Mouse (Mus musculus) megakaryocyte-erythroid progenitor cell, adult 5-6 weeks (primary cell): ENCODE data around the gene Miox. TPM values are rescaled to one million over a fixed set of nuclear protein-coding genes. Genes with fewer than 3 reads are reported as not detected.

Experiments
- ATAC-seq: replicated peaks from 2 replicates; pipeline ENCODE4 v1.8.0; 2016; ENCODE audit warnings: mild to moderate bottlenecking, inconsistent platforms; ENCODE audit not compliant: severe bottlenecking, poor library complexity, low FRiP score, low TSS enrichment
- total RNA-seq, 2 experiments: library from RNA; stranded (forward) in 1 of 2; stranded (reverse) in 1 of 2; fragments of 200-1000, 215-1000 nt in 1 of 2; fragments of >200 nt in 1 of 2; fragmentation: Nextera tagmentation in 1 of 2; gene quantifications; 2 replicates each; pipeline ENCODE4 v1.2.3; 2014 to 2017

The Miox gene
- total RNA-seq, 2 experiments from 2014 or later = not detected

DNA sequence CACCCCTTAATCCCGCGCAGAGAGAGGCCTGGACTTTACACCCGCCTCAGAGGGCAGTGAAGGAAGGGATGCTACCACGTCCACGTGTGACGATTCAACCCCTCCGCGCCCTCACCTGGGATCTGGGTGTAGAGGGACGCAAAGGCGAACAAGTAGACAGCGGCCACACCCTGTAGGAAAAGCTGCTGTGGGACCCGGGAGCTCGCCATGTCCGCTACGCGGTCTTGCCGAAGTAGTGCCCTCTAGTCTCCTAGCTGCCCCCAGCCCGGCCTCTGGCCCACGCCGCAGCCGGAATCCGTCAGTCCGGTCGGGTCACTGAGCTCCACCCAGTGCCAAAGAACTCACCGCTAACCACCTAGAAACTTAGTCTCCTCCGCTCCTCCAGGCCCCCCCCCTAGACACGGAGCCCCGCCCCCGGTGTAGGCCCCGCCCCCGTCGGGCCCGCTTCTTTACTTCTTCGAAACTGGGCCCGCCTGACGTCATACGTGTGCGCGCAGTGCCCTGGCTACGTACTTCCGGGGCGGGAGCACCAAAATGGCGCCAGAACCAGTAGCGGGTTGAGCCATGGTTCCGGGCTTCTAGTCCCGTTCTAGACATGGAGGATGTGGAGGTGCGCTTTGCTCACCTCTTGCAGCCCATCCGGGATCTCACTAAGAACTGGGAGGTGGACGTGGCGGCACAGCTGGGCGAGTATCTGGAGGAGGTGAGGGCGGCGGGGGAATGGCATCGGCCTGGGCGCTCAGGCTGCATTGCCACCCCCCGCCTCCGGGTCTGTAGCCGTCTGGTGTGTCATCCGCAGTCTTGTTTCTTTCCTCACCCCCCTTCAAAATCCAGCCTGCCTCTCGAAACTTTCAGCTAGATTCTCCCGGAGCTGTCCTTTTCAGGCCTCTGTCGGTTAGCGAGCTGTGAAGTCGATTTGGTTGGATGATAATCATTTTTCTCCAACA, 21.3 kb downstream of the Miox start, which contains the start of the genes Lmf2 and Ncaph2:
Gene Lmf2, minus strand, starts transcription at position 419 of the 947 bp plus-strand sequence.
Gene Ncaph2, plus strand, starts transcription at position 479 of the 947 bp plus-strand sequence.
- peak; percentile 74 for ATAC-seq

DNA sequence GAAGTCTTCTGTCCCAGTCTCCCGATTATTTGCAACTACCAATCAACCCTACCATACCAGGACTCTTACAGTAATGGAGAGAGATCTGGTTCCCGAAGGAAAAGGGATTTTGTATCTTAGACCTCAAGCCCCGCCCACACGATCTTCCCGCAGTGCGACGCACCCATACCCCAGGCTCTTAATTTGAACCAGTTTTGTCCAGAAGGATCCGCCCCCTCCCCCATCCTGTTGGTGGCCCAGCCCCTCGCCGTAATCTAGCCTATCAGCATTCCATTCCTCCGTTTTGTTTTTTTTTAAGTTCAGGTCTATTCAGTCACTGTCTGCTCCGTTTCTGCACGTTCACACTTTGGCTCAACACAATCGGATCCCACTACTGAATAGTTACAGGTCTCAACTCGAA, 22.2 kb downstream of the Miox start:
- peak; percentile 56 for ATAC-seq

DNA sequence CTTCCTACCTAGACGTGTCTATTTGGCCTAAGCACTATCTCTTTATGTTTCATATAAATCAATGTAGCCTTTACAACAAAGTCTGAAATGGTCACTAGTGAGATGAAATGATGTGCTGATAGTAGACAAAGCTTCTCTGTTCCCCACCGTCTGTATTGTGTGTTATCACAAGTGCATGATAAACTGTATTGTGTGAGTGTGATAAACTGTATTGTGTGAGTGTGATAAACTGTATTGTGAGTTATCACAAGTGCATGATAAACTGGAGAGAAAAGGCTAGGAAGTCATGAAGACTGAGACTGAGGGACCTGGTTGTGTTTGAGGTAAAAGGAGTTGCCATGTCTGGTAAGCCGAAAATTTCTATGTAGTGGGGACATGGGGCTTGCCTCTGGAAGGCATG, 24.6 kb downstream of the Miox start:
- no peak for ATAC-seq

DNA sequence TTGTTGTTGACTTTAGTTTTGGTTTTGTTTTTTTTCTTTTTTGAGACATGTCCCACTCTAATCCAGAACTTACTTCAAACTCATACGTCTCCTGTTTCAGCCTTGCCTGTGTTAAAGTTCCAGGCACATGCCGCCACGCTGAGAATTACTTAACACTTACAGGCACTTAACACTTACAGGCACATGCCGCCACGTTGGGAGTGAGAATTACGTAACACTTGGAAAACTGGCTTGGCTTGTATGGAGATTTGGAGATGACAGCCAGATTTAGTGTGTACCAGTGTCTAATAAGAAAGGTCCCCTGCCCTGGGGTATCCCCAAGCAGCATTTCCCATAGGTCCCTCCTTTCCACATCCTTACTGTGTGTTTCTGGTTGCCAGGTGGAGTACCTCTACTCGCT, 28.9 kb downstream of the Miox start:
- ATAC-seq = no peak

DNA sequence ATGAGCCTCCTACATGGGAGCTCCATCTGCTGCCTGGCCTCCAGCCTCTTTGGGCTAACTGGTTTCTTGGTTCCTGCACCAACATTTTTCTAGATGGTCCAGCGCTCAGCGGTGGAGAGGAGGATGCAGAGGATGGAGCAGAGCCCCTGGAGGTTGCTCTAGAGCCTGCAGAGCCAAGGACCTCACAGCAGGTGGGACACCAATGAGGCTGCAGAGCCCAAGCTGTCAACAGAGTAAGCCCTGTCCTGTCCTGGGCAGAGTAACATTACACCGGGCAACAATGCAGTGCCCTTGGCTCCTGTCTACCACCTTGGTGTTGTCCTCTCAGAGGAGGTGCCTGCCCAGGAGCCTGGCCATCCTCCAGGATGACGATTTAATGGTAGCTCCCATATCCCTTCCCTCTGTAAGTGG, 30.9 kb downstream of the Miox start:
- ATAC-seq = no peak

DNA sequence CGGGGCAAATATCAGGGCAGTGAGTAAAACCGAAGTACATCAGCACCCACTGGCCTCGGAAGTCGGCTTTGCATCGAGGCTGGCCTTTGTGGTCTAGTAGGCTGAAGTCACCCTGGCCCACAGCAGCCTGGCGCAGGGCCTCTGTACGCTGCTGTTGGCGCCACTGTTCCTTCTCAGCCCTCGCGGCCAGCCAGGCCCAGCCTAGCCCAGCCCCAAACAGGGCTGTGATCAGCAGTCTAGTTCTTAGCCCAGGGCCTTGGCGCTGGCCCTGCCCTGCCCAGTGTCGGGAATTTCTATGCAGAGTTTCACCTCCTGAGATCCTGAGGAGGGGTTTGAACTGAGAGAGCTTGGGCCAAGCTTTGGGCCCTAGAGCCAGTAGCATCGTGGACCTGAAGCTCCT, 37.9 kb downstream of the Miox start:
- ATAC-seq = no peak

DNA sequence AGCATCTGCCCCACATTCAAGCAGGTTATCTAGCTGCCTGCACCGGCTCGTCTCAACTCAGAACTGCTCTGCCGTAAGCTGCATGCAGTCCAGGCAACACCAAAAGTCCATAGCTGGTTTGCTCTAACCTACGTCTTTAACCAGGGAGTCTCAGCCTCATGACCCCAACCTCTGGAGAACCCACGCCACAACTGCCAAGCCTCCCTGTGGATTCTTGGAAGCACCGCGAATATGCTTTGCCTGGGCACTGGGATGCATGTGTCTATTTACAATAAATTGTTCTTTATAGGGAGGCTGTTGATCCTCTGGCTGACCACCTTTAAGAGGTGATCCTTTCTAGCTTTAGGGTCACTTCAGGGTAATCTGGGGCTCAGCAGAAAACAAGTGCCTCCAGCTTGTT, 38.3 kb downstream of the Miox start:
- no peak for ATAC-seq

DNA sequence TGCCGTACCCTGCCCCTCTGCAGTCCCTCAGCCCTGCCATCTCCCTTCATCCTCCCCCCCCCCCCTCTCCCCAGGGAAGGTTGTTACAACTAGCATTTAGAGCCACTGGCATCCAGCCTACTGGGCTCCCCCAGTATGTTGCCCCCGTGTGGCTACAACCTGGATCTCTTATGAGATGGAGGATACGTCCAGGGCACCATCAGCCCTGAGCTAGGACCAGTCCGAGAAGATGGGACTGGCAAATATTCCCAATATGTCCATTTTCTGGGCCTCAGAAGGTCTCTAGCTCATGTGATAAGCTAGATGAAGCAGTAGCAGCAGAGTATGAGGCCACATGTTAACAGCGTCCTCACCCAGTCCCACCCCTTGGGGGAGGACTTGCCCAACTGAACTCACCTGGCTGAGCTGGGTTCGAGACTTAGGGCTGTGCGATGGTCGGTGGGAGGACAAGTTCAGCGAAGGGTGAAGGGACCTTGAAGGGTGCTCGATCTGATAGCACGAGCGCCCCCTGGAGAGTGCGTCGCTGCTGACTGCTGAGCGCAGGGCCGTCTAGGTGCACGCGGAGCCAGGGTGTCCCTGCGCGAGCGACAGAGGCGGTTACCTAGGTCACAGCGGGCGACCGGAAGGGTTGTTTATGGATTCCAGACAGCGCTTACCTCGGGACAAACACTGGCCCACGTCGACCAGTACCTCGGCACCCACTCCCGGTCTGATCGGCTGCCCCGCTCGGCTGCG, 39.0 kb downstream of the Miox start:
- peak; percentile 71 for ATAC-seq

DNA sequence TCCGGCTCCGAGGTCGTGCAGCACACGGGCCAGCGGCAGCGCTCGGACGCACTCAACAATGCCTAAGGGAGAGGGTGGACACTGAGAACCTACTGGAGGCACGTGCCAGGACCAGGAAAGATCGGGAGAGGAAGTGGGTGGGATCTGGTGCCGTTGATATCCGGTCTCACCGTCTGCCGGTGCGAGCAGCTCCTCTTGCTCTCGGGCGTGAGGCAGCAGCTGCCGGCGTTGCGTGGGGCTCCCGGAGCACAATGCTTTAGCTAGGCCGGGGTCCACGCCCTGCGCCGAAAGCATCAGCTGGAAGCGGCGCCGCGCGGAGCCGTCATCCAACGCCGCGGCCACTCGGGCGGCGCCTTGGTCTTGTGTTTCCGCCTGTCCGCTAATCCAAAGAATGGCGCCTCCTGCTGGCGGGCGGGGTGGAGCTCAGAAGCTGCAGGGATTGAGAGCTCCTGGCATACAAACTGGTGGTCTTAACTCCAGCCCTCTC, 39.6 kb downstream of the Miox start, which contains the start of gene Sco2:
Gene Sco2, minus strand, starts transcription at position 85 of the 487 bp plus-strand sequence.
- peak; percentile 34 for ATAC-seq

DNA sequence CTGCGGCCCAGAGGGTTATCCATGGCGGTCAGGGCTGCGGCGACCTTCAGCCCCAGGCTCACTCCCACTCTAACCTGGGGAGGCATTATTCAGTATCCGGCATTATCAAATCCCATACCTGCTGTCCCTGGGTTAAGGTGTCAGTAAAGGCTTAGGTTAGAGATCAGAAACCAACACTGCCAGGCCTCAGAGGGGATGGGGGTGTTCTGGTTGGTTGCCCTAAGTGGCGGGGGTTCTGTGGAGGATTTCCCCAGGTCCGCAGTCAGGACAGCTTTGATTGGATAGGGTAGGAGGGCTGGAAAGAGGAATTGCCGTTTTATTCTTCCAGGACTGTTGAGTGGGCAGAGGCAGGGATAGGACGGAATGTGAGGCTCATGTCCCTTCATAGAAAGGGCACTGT, 40.1 kb downstream of the Miox start:
- ATAC-seq = no peak

DNA sequence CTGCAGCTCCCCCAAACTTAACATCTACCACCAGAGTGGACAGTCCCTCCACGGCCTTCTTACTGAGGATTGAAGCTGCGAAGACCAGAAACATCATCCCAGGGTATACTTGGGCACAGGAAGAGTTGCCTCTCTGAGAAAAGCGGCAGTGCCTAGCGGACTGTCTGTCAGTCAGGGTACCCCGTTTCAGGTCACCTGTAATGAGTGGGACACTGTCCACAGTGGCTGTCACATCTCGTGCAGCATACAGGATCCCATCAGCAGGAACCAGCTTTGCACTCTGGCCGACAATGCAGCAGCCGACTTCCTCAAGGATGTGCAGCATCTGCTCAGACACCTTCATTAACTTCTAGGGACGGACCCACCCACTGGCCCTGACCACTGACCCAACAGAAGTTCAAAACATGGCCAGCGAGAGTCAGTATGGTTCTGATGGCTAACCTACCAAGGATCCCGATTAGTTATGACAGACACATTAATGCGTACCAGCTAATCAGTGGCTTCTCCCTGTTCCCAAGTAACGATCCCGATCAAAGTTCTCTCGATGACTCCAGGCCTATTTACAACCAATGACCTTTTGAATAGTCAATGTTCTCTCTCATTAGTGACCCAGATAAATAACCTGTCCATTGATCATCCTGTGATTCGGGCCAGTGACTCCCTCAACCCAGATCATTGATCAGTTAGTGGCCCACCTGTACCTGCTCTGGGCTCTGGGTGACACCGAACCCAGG, 40.8 kb downstream of the Miox start:
- no peak for ATAC-seq

DNA sequence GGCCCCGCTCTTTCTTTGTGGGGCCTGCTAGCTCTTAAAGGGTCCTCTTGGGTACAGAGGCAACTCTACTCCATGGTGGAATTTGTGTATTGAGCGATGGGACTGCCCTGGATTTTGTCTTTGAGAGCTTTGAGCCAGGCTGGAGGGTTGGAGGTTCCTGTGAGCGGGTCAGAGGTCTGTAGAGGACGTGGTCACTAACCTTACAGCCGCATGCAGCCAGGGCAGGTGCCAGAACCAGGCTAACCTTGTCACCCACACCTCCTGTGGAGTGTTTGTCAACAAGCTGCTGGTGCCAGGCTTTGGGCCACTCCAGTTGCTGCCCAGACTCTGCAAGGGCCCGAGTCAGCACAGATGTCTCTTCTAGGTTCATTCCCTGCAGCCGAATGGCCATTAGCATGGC, 41.8 kb downstream of the Miox start:
- ATAC-seq = no peak

DNA sequence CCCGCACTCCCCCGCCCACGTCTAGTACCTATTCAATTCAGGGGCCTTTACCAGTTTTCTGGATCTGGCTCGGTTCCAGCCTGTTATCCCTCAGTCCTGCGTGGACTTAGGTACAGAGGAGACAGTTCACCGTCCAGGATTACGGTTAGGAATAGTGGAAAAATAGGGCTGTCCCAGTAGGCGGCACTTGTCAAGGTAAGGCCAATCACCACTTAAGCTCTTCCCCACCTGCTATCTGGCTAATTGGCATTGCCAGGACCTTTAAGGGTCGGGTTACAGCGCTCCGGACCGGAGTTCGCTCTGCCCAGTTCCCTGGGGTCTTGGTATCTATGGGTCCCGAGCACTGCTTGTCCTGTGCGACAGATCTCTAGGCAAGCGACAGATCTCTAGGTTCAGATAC, 42.8 kb downstream of the Miox start, which contains the start of gene Tymp:
Gene Tymp, minus strand, starts transcription at position 83 of the 400 bp plus-strand sequence.
- no peak for ATAC-seq

DNA sequence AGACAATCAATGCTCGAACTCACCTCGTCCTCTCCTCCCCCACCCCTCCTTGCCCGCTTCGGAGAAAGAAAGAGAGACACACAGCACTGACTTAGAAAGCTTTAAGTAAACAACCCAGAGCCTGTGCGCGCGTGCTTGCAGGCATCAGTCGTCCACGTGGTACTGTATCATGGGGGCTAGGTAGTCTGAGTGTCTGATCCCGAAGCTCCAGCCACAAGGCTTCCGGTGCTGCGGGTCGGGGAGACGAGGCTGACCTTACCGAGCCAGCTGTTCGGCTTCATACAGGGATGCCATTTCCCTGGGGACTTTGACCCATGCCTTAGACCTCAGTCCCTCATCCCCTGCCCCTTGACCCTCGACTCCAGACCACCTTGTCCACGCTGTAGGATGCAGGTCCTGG, 43.2 kb downstream of the Miox start:
- ATAC-seq = no peak

DNA sequence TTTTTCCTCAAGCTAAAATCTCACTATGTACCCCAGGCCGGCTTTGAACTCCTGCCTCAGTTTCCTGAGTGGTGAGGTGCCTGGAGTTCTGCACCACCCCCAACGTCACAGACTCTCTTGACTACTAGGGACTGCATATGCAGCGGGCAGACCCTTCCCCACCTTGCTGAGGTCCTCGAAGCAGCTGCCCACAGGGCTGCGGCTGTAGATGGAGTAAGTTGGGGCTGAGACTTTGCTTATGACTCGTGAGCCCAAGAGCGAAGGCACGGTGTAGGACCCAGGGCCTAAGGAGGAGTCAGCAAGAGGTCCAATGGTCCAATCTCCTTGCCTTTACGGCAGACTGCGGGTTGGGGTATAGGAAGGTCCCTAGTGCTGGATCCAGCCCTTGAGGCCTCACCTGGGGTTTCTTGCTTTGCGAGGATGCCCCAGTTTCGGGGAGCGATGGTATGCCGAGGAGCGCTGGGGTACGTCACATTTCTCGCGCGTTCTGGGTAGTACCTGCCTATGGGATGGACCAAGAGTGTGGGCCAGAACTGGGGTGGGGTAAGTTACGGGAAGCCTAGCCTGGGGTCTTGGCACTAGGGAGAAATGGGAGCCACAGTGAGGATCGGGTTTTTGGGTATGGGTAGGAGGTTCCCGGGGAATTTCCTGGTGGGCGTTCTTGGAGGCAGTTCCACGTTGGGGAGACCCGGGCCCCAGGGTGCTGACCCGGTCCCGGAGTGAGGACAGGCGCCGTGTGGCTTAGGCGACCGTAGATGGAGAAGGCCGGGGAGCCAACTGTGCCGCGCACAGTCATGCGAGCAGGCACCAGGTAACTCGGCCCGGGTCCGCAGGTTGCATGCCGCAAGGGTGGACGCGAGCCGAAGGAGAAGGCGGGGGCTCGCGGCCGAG, 44.0 kb downstream of the Miox start:
- ATAC-seq = peak; percentile 0; the same call in 1 of the 2 replicates

DNA sequence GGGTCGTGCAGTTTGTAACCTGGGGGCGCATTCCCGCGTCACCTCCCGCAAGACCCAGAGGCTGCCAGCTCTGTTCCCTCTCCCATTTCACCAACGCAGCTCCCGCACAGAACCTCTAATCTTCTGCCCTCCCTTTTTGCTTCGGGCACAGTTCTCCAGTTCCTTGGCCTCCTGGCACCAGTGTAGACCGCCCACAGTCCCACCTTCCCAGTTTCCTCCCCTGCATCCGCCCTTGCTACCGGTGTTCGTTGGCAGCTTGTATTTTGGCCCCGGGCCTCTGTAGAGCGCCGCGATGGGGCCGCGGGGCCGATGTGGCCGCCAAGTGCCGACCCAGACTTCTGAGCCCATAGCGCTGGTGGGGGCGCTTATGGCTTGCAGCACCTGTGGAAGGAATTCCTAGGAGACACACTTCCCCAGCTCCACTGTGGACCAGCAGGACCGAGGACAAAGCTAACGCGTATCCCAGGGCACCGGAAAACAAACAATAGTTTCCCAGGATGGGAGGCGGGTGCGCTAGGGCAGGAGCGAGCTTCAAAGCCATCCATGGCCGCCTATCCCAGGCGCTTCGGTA, 44.7 kb downstream of the Miox start, which contains the start of gene Odf3b:
Gene Odf3b, minus strand, starts transcription at position 452 of the 571 bp plus-strand sequence.
- ATAC-seq = peak; percentile 40

DNA sequence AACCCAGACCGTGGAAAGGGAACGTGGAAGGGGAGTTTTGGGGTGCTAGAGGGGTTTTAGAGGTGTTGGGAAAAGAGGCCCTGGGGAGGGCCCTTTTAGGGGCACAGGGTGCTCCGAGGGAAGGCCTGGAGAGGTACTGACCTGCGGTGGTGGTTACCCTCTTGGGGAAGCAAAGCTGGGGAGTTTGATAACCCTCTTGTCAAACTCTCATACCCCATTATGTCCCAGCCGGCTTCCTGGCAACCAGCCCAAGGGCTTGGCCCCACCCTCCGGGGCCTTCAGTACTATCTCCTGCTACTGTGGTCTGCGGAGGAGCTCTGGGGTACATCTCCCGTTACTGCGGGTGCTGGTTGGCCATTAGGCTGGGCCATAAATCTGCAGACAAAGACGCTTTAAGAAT, 45.2 kb downstream of the Miox start:
- peak; percentile 76 for ATAC-seq

DNA sequence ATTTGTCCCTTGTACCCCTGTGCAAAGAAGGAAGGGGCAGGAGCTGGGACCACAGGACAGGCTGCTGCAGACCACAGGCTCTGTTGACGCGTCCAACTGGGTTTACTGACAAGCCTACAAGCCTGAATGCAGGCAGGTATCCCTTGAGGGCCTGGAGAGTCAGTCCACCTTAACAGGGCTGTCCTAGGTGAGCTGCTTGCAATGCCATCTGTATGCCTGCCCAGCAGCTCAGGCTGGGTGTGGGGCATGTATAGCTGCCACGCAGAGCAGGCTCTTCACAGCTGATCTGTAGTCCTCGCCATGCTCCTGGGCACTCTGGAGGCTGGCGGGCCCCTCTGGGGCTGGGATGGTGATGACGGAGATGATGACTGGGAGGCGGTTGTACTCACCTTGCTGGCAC, 50.4 kb downstream of the Miox start, which contains the start of gene Klhdc7b:
Gene Klhdc7b, plus strand, starts transcription at position 301 of the 400 bp plus-strand sequence.
- ATAC-seq = no peak
